Mouse (Mus musculus): ENCODE results near the gene Gcn1l1. TPM values are rescaled to one million over a fixed set of nuclear protein-coding genes. Genes with fewer than 3 reads are reported as not detected.

The Gcn1l1 gene
- polyA plus RNA-seq, 1 experiment: 48.3 TPM

DNA sequence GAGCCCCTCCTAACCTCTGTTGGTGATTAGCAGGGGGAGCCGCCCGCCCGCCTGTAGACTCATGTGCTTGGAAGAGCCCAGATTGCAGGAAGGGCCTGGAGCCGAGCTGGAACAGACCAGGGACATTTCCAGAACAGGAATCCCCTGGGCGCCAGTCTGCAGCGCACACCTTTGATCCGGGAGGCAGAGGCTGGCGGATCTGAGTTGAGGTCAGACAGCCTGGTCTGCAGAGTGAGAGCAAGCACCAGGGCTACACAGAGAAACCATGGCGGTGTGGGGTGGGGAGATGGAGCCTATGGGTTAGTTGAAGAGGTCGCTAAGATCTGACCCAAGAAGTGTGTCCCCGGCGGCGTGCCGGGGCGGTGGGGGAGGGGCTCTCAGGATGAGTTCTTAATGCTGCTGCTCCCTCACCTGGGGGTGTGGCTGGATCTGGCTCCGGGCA lies 30.7 kb upstream of the Gcn1l1 start:
- H3K27ac ChIP-seq (ENCODE audit: insufficient read depth, low read length): peak overlapping the region; percentile 67
- H3K4me1 ChIP-seq (ENCODE audit: control insufficient read depth, insufficient read depth, insufficient read length): peaks cover 51% of the 10 kb centered on the region
- no peak for TF ChIP-seq CTCF (IDR thresholded peaks at IDR 0.05; ENCODE audit: extremely low read depth, insufficient read depth, insufficient read length, insufficient replicate concordance)
- TF ChIP-seq POLR2A (IDR thresholded peaks at IDR 0.05; ENCODE audit: low read depth, low read length): no peak
- 38% methylated on average over 16 of the region's 16 CpGs for WGBS
- DNase-seq (ENCODE audit: low read depth in 1 of 2, low spot score in 2 of 2): no peak
- H3K4me3 ChIP-seq (ENCODE audit: extremely low read depth, insufficient read depth, insufficient read length): no peak overlapping the region
- H3K27me3 ChIP-seq (ENCODE audit: control insufficient read depth, insufficient read depth, low read length): no peaks in the 10 kb centered on the region
- no peaks in the 10 kb centered on the region for H3K36me3 ChIP-seq (ENCODE audit: control insufficient read depth, insufficient read depth, low read length)

DNA sequence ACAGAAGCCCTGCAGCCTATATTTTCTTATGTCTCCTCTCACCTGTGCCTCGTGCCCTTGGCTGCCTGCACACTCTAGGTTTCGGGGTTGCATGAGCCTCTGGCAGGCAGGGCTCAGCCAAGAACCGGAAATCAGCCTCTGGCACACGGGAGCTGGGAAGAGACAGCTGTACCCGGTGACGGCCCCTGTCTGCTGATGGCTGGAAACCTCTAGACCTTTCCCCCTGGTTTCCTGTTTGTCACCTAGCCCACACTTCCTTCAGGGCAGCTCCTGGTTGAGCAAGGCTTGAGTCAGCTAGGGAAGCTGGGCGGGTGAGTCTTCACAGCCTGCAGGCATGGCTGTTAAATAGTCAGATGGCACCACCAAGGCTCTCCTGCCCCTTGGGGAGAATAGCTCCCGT lies 30.2 kb upstream of the Gcn1l1 start:
- H3K36me3 ChIP-seq (ENCODE audit: control insufficient read depth, insufficient read depth, low read length): no peaks in the 10 kb centered on the region
- WGBS: 8% methylated on average over 8 of the region's 8 CpGs
- TF ChIP-seq CTCF (IDR thresholded peaks at IDR 0.05; ENCODE audit: extremely low read depth, insufficient read depth, insufficient read length, insufficient replicate concordance) (no peak), POLR2A (IDR thresholded peaks at IDR 0.05; ENCODE audit: low read depth, low read length) (no peak)
- H3K27me3 ChIP-seq (ENCODE audit: control insufficient read depth, insufficient read depth, low read length): no peaks in the 10 kb centered on the region
- H3K4me1 ChIP-seq (ENCODE audit: control insufficient read depth, insufficient read depth, insufficient read length): peaks cover 45% of the 10 kb centered on the region
- H3K27ac ChIP-seq (ENCODE audit: insufficient read depth, low read length): peak overlapping the region; percentile 67
- H3K4me3 ChIP-seq (ENCODE audit: extremely low read depth, insufficient read depth, insufficient read length): no peak overlapping the region
- DNase-seq (ENCODE audit: low read depth in 1 of 2, low spot score in 2 of 2): no peak

DNA sequence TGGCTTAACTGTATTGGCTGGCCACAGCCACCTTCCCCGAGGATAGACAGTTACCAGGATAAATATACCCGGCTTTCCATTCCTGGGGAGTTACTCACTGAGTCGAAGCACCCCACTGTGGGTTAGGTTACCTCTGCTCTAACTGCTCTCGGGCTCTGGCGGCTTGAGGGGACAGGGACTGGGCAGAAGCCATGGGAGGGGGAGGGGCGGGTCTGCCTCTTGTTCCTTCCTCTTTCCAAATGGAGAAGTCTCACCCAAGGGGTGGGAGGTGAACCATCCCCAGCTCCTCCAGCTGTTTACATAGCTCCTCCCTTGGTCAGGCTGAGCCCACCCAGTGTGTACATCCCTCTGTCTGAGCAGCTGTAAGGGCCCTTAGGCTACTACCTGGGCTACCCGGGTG lies 29.4 kb upstream of the Gcn1l1 start:
- Histone ChIP-seq H3K27me3 (ENCODE audit: control insufficient read depth, insufficient read depth, low read length) (no peaks in the 10 kb centered on the region), H3K4me3 (ENCODE audit: extremely low read depth, insufficient read depth, insufficient read length) (no peak overlapping the region), H3K36me3 (ENCODE audit: control insufficient read depth, insufficient read depth, low read length) (no peaks in the 10 kb centered on the region), H3K4me1 (ENCODE audit: control insufficient read depth, insufficient read depth, insufficient read length) (peaks cover 38% of the 10 kb centered on the region; the same call in 1 of the 2 replicates), H3K27ac (ENCODE audit: insufficient read depth, low read length) (peak overlapping the region; percentile 67; the same call in 1 of the 2 replicates)
- no peak for TF ChIP-seq CTCF (IDR thresholded peaks at IDR 0.05; ENCODE audit: extremely low read depth, insufficient read depth, insufficient read length, insufficient replicate concordance)
- TF ChIP-seq POLR2A (IDR thresholded peaks at IDR 0.05; ENCODE audit: low read depth, low read length): no peak
- 21% methylated on average over 7 of the region's 7 CpGs for WGBS
- DNase-seq (ENCODE audit: low read depth in 1 of 2, low spot score in 2 of 2): no peak

DNA sequence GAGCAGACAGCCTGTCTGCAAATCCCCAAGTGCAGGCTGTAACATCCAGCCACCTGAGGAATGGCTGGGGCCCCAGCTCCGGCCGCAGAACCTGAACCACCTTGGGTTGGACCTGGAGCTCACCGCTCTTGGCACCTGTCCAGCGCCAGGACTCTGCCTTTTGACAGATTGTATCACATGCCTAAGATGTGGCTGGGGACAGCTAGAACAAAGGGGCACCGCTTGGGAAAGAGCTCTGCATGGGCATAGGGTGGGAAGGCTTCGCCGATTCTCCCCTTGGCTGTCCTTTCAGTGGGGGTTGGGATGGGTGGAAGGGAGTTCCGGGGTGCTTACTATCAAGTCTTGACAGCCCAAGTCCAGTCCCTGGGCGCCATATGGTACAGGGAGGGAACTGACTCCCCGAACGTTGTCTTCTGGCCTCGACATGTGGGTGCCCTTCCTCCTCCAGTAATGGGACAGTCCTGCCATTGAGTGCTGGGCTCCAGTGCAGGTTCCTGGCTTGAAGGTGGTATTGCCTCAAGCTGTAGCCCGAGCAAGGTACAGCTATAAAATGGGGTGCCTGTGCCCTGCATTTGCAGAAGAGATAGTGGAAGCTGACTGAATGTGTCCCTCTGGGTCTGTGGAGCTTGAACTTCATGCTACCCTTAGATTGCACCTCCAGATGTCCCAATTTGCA lies 26.9 kb upstream of the Gcn1l1 start:
- Histone ChIP-seq H3K4me1 (ENCODE audit: control insufficient read depth, insufficient read depth, insufficient read length) (peaks cover 39% of the 10 kb centered on the region; the same call in 1 of the 2 replicates), H3K4me3 (ENCODE audit: extremely low read depth, insufficient read depth, insufficient read length) (no peak overlapping the region), H3K27ac (ENCODE audit: insufficient read depth, low read length) (no peak overlapping the region), H3K27me3 (ENCODE audit: control insufficient read depth, insufficient read depth, low read length) (no peaks in the 10 kb centered on the region), H3K36me3 (ENCODE audit: control insufficient read depth, insufficient read depth, low read length) (no peaks in the 10 kb centered on the region)
- DNase-seq (ENCODE audit: low read depth in 1 of 2, low spot score in 2 of 2): no peak
- WGBS: 54% methylated on average over 13 of the region's 13 CpGs
- TF ChIP-seq POLR2A (IDR thresholded peaks at IDR 0.05; ENCODE audit: low read depth, low read length) (no peak), CTCF (IDR thresholded peaks at IDR 0.05; ENCODE audit: extremely low read depth, insufficient read depth, insufficient read length, insufficient replicate concordance) (no peak)

DNA sequence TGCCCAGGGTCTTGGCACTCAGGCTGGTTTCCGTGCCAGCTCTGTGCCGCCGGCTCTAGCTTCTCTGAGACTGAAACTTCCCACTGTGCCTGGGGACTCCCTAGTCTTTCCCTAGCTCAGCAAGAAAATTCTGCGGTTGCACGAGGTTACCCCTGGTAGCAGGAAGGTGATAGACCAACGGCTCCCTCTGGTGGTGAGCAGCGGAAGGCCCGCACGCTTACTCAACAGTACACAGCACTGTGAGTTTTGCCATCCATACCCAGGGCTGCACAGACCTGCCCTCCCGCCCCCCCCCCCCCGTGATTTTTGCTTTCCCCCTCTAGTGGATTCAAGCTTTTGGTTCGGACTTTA lies 26.4 kb upstream of the Gcn1l1 start:
- 3% methylated on average over 12 of the region's 12 CpGs for WGBS
- H3K27me3 ChIP-seq (ENCODE audit: control insufficient read depth, insufficient read depth, low read length): no peaks in the 10 kb centered on the region
- no peak overlapping the region for H3K4me3 ChIP-seq (ENCODE audit: extremely low read depth, insufficient read depth, insufficient read length)
- no peaks in the 10 kb centered on the region for H3K36me3 ChIP-seq (ENCODE audit: control insufficient read depth, insufficient read depth, low read length)
- TF ChIP-seq POLR2A (IDR thresholded peaks at IDR 0.05; ENCODE audit: low read depth, low read length): no peak
- TF ChIP-seq CTCF (IDR thresholded peaks at IDR 0.05; ENCODE audit: extremely low read depth, insufficient read depth, insufficient read length, insufficient replicate concordance): peak; percentile 99
- peak; percentile 72 to 90 for DNase-seq (ENCODE audit: low read depth in 1 of 2, low spot score in 2 of 2)
- no peak overlapping the region for H3K27ac ChIP-seq (ENCODE audit: insufficient read depth, low read length)
- peaks cover 37% of the 10 kb centered on the region; the same call in 1 of the 2 replicates for H3K4me1 ChIP-seq (ENCODE audit: control insufficient read depth, insufficient read depth, insufficient read length)

DNA sequence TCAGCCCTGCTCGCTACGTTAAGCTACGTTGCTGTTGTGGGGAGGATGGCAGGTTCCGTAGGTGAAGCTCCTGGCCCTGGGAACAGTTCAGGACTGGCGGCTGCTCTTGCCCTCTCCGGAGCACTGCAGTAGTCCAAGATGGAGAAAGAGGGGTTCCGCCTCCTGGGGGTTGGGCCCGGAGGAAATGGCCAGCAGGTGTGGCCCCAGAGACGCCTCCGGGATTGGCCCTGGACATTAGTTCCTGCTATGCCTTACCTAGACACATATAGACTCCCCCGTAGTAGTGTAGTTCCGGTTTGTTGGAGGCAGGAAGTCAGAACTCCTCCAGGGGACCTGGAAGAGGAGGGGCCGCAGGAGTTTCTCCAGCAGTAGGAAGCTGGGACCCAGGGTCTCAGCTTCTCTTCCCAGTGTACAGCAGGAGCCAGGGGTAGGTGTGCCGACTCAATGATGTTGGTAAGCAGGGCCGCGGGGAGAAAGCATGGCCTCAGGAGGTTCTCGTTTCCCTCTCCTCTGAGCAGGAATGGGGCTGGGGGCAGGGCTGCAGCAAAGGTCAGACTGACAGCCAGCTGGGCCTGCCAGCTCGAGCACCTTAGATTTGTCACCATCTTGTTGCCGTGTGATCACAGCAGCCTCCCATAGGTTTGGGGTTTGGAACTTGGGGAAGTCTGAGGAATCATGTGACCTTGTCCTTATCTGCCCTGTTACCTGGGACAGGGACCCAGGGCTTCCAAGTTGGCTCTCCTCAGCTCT lies 22.2 kb upstream of the Gcn1l1 start:
- WGBS: 13% methylated on average over 19 of the region's 19 CpGs
- Histone ChIP-seq H3K36me3 (ENCODE audit: control insufficient read depth, insufficient read depth, low read length) (peaks cover 28% of the 10 kb centered on the region), H3K27me3 (ENCODE audit: control insufficient read depth, insufficient read depth, low read length) (no peaks in the 10 kb centered on the region), H3K4me1 (ENCODE audit: control insufficient read depth, insufficient read depth, insufficient read length) (peaks cover 17% of the 10 kb centered on the region; the same call in 1 of the 2 replicates), H3K4me3 (ENCODE audit: extremely low read depth, insufficient read depth, insufficient read length) (peak overlapping the region; percentile 39), H3K27ac (ENCODE audit: insufficient read depth, low read length) (no peak overlapping the region)
- no peak for TF ChIP-seq POLR2A (IDR thresholded peaks at IDR 0.05; ENCODE audit: low read depth, low read length)
- TF ChIP-seq CTCF (IDR thresholded peaks at IDR 0.05; ENCODE audit: extremely low read depth, insufficient read depth, insufficient read length, insufficient replicate concordance): no peak
- no peak for DNase-seq (ENCODE audit: low read depth in 1 of 2, low spot score in 2 of 2)
